Mouse (Mus musculus) heart, embryonic 13.5 days (tissue): ENCODE results near the gene Prkg1. TPM values are rescaled to one million over a fixed set of nuclear protein-coding genes. Genes with fewer than 3 reads are reported as not detected.
A peak's percentile ranks its signal among the peaks of the same experiment; 100 is the strongest.

Experiments used
- ATAC-seq: fragments of 200-750 bp; cut with Nextera tagmentation; 2 replicates; pipeline ENCODE4 v1.8.0; 2017; ENCODE audit warnings: moderate TSS enrichment; ENCODE audit not compliant: insufficient number of reproducible peaks, low FRiP score, low TSS enrichment; ENCODE audit errors: extremely low read depth
- H3K27ac ChIP-seq: fragments of 300-500 bp; sonication (generic); replicated peaks from 2 replicates; pipeline ENCODE4 v1.5.1; 2015; ENCODE audit warnings: moderate library complexity, mild to moderate bottlenecking, inconsistent platforms
- H3K27me3 ChIP-seq: fragments of 300-500 bp; sonication (generic); replicated peaks from 2 replicates; pipeline ENCODE4 v1.6.1; 2015; ENCODE audit warnings: mild to moderate bottlenecking, inconsistent platforms
- H3K36me3 ChIP-seq: fragments of 300-500 bp; sonication (generic); 2 replicates; pipeline ENCODE4 v1.6.1; 2015; ENCODE audit warnings: mild to moderate bottlenecking, inconsistent platforms
- H3K4me1 ChIP-seq: fragments of 300-500 bp; sonication (generic); 2 replicates; pipeline ENCODE4 v1.6.1; 2015; ENCODE audit warnings: inconsistent platforms
- H3K4me2 ChIP-seq: fragments of 300-500 bp; sonication (generic); 2 replicates; pipeline ENCODE4 v1.6.1; 2015; ENCODE audit warnings: inconsistent platforms, mild to moderate bottlenecking, moderate library complexity
- H3K4me3 ChIP-seq: fragments of 300-500 bp; sonication (generic); 2 replicates; pipeline ENCODE4 v1.5.1; 2015; ENCODE audit warnings: moderate library complexity, mild to moderate bottlenecking, inconsistent platforms
- H3K9ac ChIP-seq: fragments of 300-500 bp; sonication (generic); 2 replicates; pipeline ENCODE4 v1.6.1; 2015; ENCODE audit warnings: inconsistent platforms, mild to moderate bottlenecking, moderate library complexity
- H3K9me3 ChIP-seq: fragments of 300-500 bp; sonication (generic); 2 replicates; pipeline ENCODE4 v1.6.1; 2016; ENCODE audit warnings: inconsistent platforms
- WGBS: fragments of 180-500 bp; shearing (Covaris S2); methylation state at CpG from one replicate; pipeline ENCODE4 v1.1.7; 2015; ENCODE audit warnings: mixed read lengths; 5-methylcytosine and 5-hydroxymethylcytosine counted together
- polyA plus RNA-seq: library from polyadenylated mRNA; unstranded; fragments of >200 nt; fragmentation: Nextera tagmentation; extraction: Ambion mirVana; gene quantifications from 2 replicates; pipeline ENCODE4 v1.2.1, GENCODE M21; 2015

Prkg1 gene
- polyA plus RNA-seq, 1 experiment from 2014 or later = 6.9 TPM

DNA sequence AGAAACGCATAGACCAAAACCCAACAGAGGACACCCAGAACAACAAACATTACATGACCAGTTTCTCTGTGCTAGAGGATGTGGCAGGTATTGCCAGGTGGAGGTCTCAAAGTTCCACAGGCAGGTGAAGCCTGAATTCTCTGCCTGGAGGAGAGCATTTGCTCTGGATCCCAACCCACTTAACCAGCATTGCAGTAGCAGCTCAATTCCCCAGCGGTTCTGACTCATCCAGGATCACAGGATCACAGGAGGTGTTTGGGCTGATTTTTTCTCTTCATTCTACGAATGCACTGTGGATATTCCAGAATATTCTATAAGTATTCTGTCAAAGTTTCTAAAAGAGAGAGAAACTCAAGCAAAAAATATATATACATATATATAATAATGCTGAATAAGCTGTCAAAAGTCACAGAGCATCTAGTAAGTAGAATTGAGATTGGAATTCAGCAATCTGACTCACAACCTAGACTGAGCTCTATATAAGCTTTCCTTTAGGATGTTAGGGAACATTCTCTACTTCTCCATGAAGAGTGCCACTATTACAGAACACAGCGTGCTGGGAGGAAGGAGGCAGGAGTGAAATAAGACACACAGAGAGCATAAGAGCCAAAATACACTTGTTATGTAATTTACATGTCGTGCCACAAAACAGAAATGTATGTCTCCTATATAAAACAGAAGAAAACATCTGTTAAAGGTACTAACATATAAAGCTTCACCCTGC is 833.2 kb downstream of the Prkg1 start:
- Histone ChIP-seq H3K9me3 (no peaks in the 10 kb centered on the region), H3K36me3 (no peaks in the 10 kb centered on the region), H3K4me2 (no peak overlapping the region), H3K27me3 (no peaks in the 10 kb centered on the region), H3K27ac (no peak overlapping the region), H3K9ac (no peak overlapping the region), H3K4me3 (no peak overlapping the region), H3K4me1 (no peaks in the 10 kb centered on the region)
- WGBS = 82% methylated on average over 5 of the region's 5 CpGs
- ATAC-seq = no peak

DNA sequence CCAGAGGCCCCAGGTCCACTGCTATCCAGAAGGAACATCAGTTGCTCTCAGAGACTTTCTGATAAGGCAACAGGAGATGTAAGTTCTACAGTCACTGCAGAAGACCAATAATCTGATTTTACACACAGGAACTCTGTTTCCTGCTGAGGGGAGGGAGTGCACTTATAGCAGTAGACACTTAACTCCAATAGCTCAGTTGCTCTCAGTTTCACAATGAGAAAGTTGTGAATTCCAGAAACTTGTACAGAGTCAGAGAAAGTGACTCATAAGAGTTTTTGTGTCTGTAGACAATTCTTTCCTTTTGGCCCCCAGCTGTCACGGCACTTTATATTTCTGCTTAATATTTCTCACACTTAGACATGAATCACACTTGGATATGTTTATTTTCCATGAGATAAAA is 840.8 kb downstream of the Prkg1 start:
- 79% methylated on average over 1 of the region's 1 CpGs for WGBS
- H3K27me3 ChIP-seq = no peaks in the 10 kb centered on the region
- H3K4me3 ChIP-seq = no peak overlapping the region
- no peaks in the 10 kb centered on the region for H3K9me3 ChIP-seq
- no peaks in the 10 kb centered on the region for H3K4me1 ChIP-seq
- H3K27ac ChIP-seq = no peak overlapping the region
- no peak for ATAC-seq
- no peak overlapping the region for H3K4me2 ChIP-seq
- no peak overlapping the region for H3K9ac ChIP-seq
- no peaks in the 10 kb centered on the region for H3K36me3 ChIP-seq

GRCm38 (mm10) chr19:30902290-30902689 is 862.5 kb downstream of the Prkg1 start:
- no peak overlapping the region for H3K27ac ChIP-seq
- H3K4me2 ChIP-seq = no peak overlapping the region
- no peaks in the 10 kb centered on the region for H3K4me1 ChIP-seq
- no peaks in the 10 kb centered on the region for H3K9me3 ChIP-seq
- no peak for ATAC-seq
- no peak overlapping the region for H3K4me3 ChIP-seq
- no peak overlapping the region for H3K9ac ChIP-seq
- H3K36me3 ChIP-seq = no peaks in the 10 kb centered on the region
- no peaks in the 10 kb centered on the region for H3K27me3 ChIP-seq

GRCm38 (mm10) chr19:30901025-30901424 is 863.8 kb downstream of the Prkg1 start:
- WGBS = 55% methylated on average over 3 of the region's 3 CpGs
- H3K27me3 ChIP-seq = no peaks in the 10 kb centered on the region

GRCm38 (mm10) chr19:30890377-30890776 is 874.5 kb downstream of the Prkg1 start:
- H3K36me3 ChIP-seq = no peaks in the 10 kb centered on the region
- no peak overlapping the region for H3K9ac ChIP-seq
- WGBS = 89% methylated on average over 2 of the region's 2 CpGs
- peaks cover 3% of the 10 kb centered on the region; the same call in 1 of the 2 replicates for H3K4me1 ChIP-seq
- no peak for ATAC-seq
- no peaks in the 10 kb centered on the region for H3K9me3 ChIP-seq
- H3K27ac ChIP-seq = no peak overlapping the region
- no peaks in the 10 kb centered on the region for H3K27me3 ChIP-seq
- H3K4me3 ChIP-seq = no peak overlapping the region
- H3K4me2 ChIP-seq = no peak overlapping the region

More at GRCm38 (mm10) chr19:30901025-30901424, 863.8 kb downstream of the Prkg1 start:
- Histone ChIP-seq H3K4me3 (no peak overlapping the region), H3K36me3 (no peaks in the 10 kb centered on the region), H3K27ac (no peak overlapping the region), H3K4me2 (no peak overlapping the region), H3K9me3 (no peaks in the 10 kb centered on the region), H3K9ac (no peak overlapping the region), H3K4me1 (no peaks in the 10 kb centered on the region)
- no peak for ATAC-seq

DNA sequence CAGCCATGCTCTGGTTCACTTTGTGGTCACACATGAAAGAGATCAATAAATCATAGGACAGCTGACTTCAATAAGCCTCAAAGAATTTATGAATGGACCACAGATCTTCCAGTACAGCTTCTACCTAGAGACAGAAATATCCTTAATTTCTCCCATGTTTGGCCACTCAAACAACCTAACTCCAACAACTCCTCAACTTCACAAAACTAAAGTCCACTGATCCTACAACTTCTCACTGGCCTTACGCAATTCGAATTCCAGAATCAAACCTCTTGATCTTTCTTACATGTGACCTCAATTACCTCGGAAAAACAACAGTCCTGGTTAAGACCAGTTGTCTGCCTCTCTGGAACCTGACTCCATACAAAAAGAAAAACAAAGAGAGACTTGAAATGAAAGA is 875.0 kb downstream of the Prkg1 start:
- WGBS = 73% methylated on average over 3 of the region's 3 CpGs
- Histone ChIP-seq H3K27ac (no peak overlapping the region), H3K27me3 (no peaks in the 10 kb centered on the region), H3K4me2 (no peak overlapping the region), H3K4me3 (no peak overlapping the region), H3K36me3 (no peaks in the 10 kb centered on the region), H3K4me1 (peaks cover 3% of the 10 kb centered on the region; the same call in 1 of the 2 replicates), H3K9ac (no peak overlapping the region), H3K9me3 (no peaks in the 10 kb centered on the region)
- no peak for ATAC-seq

- no peaks in the 10 kb centered on the region for H3K27me3 ChIP-seq
- no peak overlapping the region for H3K4me3 ChIP-seq
- no peak for ATAC-seq
- no peaks in the 10 kb centered on the region for H3K9me3 ChIP-seq
- no peak overlapping the region for H3K9ac ChIP-seq
- H3K4me1 ChIP-seq = no peaks in the 10 kb centered on the region
- no peaks in the 10 kb centered on the region for H3K36me3 ChIP-seq
- H3K27ac ChIP-seq = no peak overlapping the region
- WGBS = 50% methylated on average over 4 of the region's 4 CpGs
- no peak overlapping the region for H3K4me2 ChIP-seq
These were observed 903.4 kb downstream of the Prkg1 start for GRCm38 (mm10) chr19:30861441-30861840.

DNA sequence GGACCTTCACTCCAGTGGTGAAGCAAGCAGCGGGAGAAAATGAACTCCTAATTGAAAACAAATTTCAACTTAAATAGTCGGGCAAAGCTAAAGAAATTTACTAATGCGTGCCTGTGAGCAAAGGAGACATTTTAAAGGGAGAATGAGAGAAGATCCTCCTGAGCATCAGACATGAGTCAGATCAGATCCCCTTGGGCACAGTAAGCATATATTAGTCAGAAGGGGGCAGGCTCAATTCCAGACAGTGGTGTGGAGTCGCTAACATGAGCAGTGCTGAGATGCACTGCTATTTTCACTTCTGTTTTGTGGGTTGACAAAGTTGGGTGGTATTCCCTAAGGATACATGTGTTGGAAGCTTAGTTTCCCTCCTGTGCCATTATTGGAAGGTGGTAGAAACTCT is 913.8 kb downstream of the Prkg1 start:
- WGBS = 82% methylated on average over 4 of the region's 4 CpGs
- H3K9me3 ChIP-seq = no peaks in the 10 kb centered on the region
- H3K4me3 ChIP-seq = no peak overlapping the region
- H3K4me2 ChIP-seq = no peak overlapping the region
- no peak overlapping the region for H3K27ac ChIP-seq
- no peak overlapping the region for H3K9ac ChIP-seq
- no peaks in the 10 kb centered on the region for H3K36me3 ChIP-seq
- no peak for ATAC-seq
- no peaks in the 10 kb centered on the region for H3K27me3 ChIP-seq
- no peaks in the 10 kb centered on the region for H3K4me1 ChIP-seq

DNA sequence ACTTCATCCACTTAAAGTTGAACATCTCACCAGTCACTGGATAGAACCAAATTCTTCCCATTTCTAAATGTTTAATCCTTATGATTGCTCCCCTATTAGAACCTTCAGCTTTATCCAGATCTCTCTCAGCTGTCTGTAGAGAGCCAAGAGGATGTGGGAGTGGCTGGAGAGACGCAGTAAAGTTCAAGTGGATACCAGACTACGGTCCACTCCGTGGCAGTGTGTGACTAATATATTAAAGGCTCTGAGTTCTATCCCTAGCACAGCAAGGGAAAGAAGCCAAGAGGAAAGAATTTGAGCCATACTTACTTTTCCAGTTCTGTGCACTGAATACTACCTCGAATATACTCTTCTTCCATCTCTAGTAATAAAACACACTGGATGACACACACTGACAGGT is 919.9 kb downstream of the Prkg1 start:
- Histone ChIP-seq H3K4me3 (no peak overlapping the region), H3K9me3 (no peaks in the 10 kb centered on the region), H3K4me2 (no peak overlapping the region), H3K9ac (no peak overlapping the region), H3K27ac (no peak overlapping the region), H3K27me3 (no peaks in the 10 kb centered on the region), H3K4me1 (peaks cover 14% of the 10 kb centered on the region), H3K36me3 (no peaks in the 10 kb centered on the region)
- 38% methylated on average over 4 of the region's 4 CpGs for WGBS
- ATAC-seq = no peak

DNA sequence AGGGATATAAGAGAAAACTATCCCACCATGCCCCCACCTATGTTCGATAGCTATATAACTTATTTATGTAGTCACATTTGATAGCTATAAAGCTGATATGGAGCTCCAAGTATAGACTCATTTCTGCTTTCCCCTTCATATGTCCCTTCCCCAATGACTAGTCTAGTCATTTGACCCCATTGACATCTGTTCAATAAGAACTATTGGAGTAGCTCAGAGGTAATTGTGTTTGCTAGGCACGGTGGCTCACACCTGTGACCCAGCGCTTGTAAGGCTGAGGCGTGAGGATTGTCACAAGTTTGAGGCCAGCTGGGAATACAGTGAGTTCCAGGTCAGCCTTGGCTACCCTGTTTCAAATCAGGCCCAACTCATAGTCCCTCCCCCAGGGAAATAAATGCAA is 921.2 kb downstream of the Prkg1 start:
- H3K4me1 ChIP-seq = peaks cover 14% of the 10 kb centered on the region
- 79% methylated on average over 4 of the region's 4 CpGs for WGBS
- no peak for ATAC-seq
- H3K4me3 ChIP-seq = no peak overlapping the region
- no peaks in the 10 kb centered on the region for H3K27me3 ChIP-seq
- no peak overlapping the region for H3K9ac ChIP-seq
- no peak overlapping the region; the same call in 1 of the 2 replicates for H3K4me2 ChIP-seq
- H3K36me3 ChIP-seq = no peaks in the 10 kb centered on the region
- H3K9me3 ChIP-seq = no peaks in the 10 kb centered on the region
- no peak overlapping the region for H3K27ac ChIP-seq

DNA sequence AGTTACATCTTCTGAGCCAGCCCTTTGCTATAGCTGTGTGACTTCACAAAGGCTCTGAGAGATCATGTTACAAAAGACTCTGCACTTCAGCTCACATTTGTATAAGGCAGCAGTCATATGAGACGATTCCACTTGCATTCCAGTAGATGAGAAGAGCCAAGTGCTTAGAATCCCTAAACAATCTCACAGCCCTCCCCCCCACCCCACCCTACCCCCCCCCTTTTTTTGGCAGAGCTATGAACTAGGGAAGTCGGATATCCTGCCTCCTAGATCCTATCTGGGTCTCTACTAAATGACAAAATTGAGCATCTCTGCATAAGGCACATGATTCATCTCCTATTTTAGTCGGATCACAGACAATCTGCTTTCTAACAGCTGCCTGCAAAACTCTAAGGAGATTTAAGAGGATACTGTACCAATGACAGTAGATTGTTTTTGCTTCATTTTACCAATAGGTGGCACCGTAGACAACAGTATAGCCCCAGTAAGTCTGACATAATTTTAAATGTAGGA is 921.7 kb downstream of the Prkg1 start:
- Histone ChIP-seq H3K9ac (no peak overlapping the region), H3K9me3 (no peaks in the 10 kb centered on the region), H3K4me2 (peak overlapping the region; percentile 38), H3K4me3 (no peak overlapping the region), H3K4me1 (peaks cover 14% of the 10 kb centered on the region), H3K27me3 (no peaks in the 10 kb centered on the region), H3K36me3 (no peaks in the 10 kb centered on the region), H3K27ac (no peak overlapping the region)
- 2% methylated on average over 4 of the region's 4 CpGs for WGBS
- no peak for ATAC-seq

GRCm38 (mm10) chr19:30842640-30843039 is 922.2 kb downstream of the Prkg1 start:
- Histone ChIP-seq H3K4me1 (peaks cover 14% of the 10 kb centered on the region), H3K4me3 (no peak overlapping the region), H3K27ac (no peak overlapping the region), H3K9ac (no peak overlapping the region), H3K27me3 (no peaks in the 10 kb centered on the region), H3K36me3 (no peaks in the 10 kb centered on the region), H3K4me2 (no peak overlapping the region; the same call in 1 of the 2 replicates), H3K9me3 (no peaks in the 10 kb centered on the region)
- ATAC-seq = no peak
- WGBS = 23% methylated on average over 1 of the region's 1 CpGs
